8 mouse cellular contexts compared by ENCODE assay signal in the genomic region with DNA sequence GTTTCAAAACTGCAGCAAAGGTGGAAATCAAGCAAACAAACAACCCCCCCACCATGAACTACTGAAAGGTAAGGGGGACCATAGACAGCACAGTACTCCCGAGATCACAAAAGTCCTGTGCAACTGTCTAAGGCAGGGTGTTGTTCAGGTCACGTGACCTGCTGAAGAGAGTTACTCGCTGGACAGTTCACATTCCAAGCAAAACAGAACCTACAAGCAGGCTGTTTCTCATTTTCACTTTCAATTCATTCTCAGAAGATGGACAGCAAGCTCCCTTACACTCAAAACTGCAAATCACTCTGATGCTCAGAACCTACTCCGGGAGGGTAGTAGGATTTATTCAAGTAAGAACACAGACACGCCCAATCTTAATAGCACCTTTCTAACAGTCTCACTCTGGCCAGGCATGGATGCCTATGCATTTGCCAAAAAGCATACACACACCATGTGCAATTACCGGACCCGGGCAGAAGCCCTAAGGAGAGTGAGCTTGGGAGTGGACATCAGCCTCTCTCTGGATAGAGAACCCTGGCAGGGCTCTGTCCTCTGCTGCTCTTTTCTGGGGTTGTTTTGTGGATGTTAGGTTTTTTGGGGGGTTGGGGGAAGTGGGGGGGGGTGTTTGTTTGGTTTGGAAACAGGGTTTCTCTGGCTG. TPM values are rescaled to one million over a fixed set of nuclear protein-coding genes. Genes with fewer than 3 reads are reported as not detected.
DNase-seq lines count a peak whose midpoint lies in the region; ATAC-seq and TF ChIP-seq lines count a peak whose summit lies in the region.

No protein-coding gene starts in this region.

- H3ac ChIP-seq in C2C12 (ENCODE audit: control insufficient read depth, insufficient read length, low read depth): no peak overlapping the region

- H3K4me2 ChIP-seq in hindbrain, embryonic 12.5 days (replicated peaks): peak overlapping the region; percentile 80; the same call in 1 of the 2 replicates
- no peak overlapping the region for H3K4me2 ChIP-seq in hindbrain, embryonic 14.5 days (replicated peaks)
- peak overlapping the region; percentile 97 for H3K4me2 ChIP-seq in liver, postnatal 0 days (ENCODE audit: low read depth, low read length)

- no peak overlapping the region for H3K9ac ChIP-seq in hindbrain, embryonic 12.5 days
- no peak overlapping the region for H3K9ac ChIP-seq in hindbrain, embryonic 14.5 days
- no peak overlapping the region for H3K9ac ChIP-seq in liver, postnatal 0 days (replicated peaks)

- no peak overlapping the region for H3K4me3 ChIP-seq in hindbrain, embryonic 12.5 days
- H3K4me3 ChIP-seq in hindbrain, embryonic 14.5 days (replicated peaks; ENCODE audit: low read length): no peak overlapping the region
- no peak overlapping the region for H3K4me3 ChIP-seq in C2C12 (ENCODE audit: insufficient read depth, poor library complexity, severe bottlenecking)
- H3K4me3 ChIP-seq in liver, postnatal 0 days (ENCODE audit: low read depth, low read length): 0 out of 2 replicates have a peak overlapping the region, but pooled peaks have one; percentile 7

- no peaks in the 10 kb centered on the region for H3K27me3 ChIP-seq in hindbrain, embryonic 12.5 days
- no peaks in the 10 kb centered on the region for H3K27me3 ChIP-seq in hindbrain, embryonic 14.5 days (ENCODE audit: control insufficient read depth, insufficient read depth, low read length)
- no peaks in the 10 kb centered on the region for H3K27me3 ChIP-seq in C2C12 (ENCODE audit: control insufficient read depth, insufficient read depth, insufficient read length)
- no peaks in the 10 kb centered on the region for H3K27me3 ChIP-seq in liver, postnatal 0 days (ENCODE audit: insufficient read depth, low read length)

- WGBS in hindbrain, embryonic 12.5 days: 84% methylated on average over 7 of the region's 7 CpGs
- WGBS in hindbrain, embryonic 14.5 days: 79% methylated on average over 7 of the region's 7 CpGs
- WGBS in liver, postnatal 0 days (ENCODE audit: insufficient replicate concordance): 60% methylated on average over 7 of the region's 7 CpGs

- H3K79me3 ChIP-seq in C2C12 (ENCODE audit: low read depth): peaks cover 69% of the 10 kb centered on the region

- H3K9me3 ChIP-seq in hindbrain, embryonic 12.5 days (replicated peaks): no peaks in the 10 kb centered on the region
- H3K9me3 ChIP-seq in hindbrain, embryonic 14.5 days (ENCODE audit: control insufficient read depth, low read length): no peaks in the 10 kb centered on the region
- H3K9me3 ChIP-seq in liver, postnatal 0 days (ENCODE audit: low read length): no peaks in the 10 kb centered on the region

- no peak overlapping the region for H3K27ac ChIP-seq in hindbrain, embryonic 12.5 days
- no peak overlapping the region for H3K27ac ChIP-seq in hindbrain, embryonic 14.5 days
- no peak overlapping the region for H3K27ac ChIP-seq in liver, postnatal 0 days (ENCODE audit: low read depth)

- peaks cover 72% of the 10 kb centered on the region for H3K79me2 ChIP-seq in C2C12 (ENCODE audit: control insufficient read depth, insufficient read depth)

- no peaks in the 10 kb centered on the region for H3K36me3 ChIP-seq in hindbrain, embryonic 12.5 days
- no peaks in the 10 kb centered on the region for H3K36me3 ChIP-seq in hindbrain, embryonic 14.5 days (replicated peaks; ENCODE audit: control insufficient read depth, insufficient read depth)
- H3K36me3 ChIP-seq in C2C12 (ENCODE audit: control insufficient read depth, insufficient read depth): no peaks in the 10 kb centered on the region
- H3K36me3 ChIP-seq in liver, postnatal 0 days (replicated peaks; ENCODE audit: insufficient read depth, low read length): no peaks in the 10 kb centered on the region

- no peak for TF ChIP-seq EP300 in liver, postnatal 0 days (IDR thresholded peaks at IDR 0.05; ENCODE audit: low read depth)

- no peak for ATAC-seq in hindbrain, embryonic 12.5 days (ENCODE audit: low FRiP score)
- no peak for ATAC-seq in hindbrain, embryonic 14.5 days (ENCODE audit: low FRiP score)
- ATAC-seq in granulocyte monocyte progenitor cell, adult 5-6 weeks (replicated peaks; ENCODE audit: poor library complexity, severe bottlenecking): peak; percentile 21
- ATAC-seq in liver, postnatal 0 days: no peak

- H3K4me1 ChIP-seq in hindbrain, embryonic 12.5 days: peaks cover 30% of the 10 kb centered on the region
- H3K4me1 ChIP-seq in hindbrain, embryonic 14.5 days (replicated peaks; ENCODE audit: control insufficient read depth, insufficient read depth, low read length): peaks cover 28% of the 10 kb centered on the region
- peaks cover 33% of the 10 kb centered on the region for H3K4me1 ChIP-seq in liver, postnatal 0 days (ENCODE audit: insufficient read depth)

- no peak for TF ChIP-seq CTCF in C2C12 (IDR thresholded peaks at IDR 0.05; ENCODE audit: control insufficient read depth, insufficient read depth, insufficient read length)
- TF ChIP-seq CTCF in liver, postnatal 0 days (IDR thresholded peaks at IDR 0.05; ENCODE audit: low read depth): no peak

- DNase-seq in hindbrain, embryonic 14.5 days (ENCODE audit: low spot score): no peak
- no peak for DNase-seq in liver, postnatal 0 days
- no peak for DNase-seq in spleen, postnatal 36 days (ENCODE audit: low spot score in 2 of 2)
- DNase-seq in retina, postnatal 1 day: no peak
- DNase-seq in layer of hippocampus, adult 9-10 months (ENCODE audit: low spot score): no peak

TF ChIP-seq in C2C12, 6 proteins besides CTCF, POLR2A, EP300 and RAD21:
- TF ChIP-seq MYOG (IDR thresholded peaks at IDR 0.05; ENCODE audit: control insufficient read depth, extremely low read depth, insufficient read length) (no peak), FOSL1 (IDR thresholded peaks at IDR 0.05; ENCODE audit: insufficient read depth, low read length, poor library complexity, severe bottlenecking) (no peak), MYOD1 (IDR thresholded peaks at IDR 0.05; ENCODE audit: control insufficient read depth, insufficient read length, low read depth) (no peak), MAX (IDR thresholded peaks at IDR 0.05) (no peak), CEBPB (IDR thresholded peaks at IDR 0.05; ENCODE audit: low read depth) (no peak), USF1 (IDR thresholded peaks at IDR 0.05; ENCODE audit: low read depth) (peak; percentile 78)

RNA-seq across cellular contexts. Expression of gene Usp12, which starts 2.5 kb away (rescaled TPM):
- 21.0 and 21.5 TPM in 2 replicates for polyA plus RNA-seq in hindbrain, embryonic 12.5 days (2016; fragmentation: Nextera tagmentation; extraction: Ambion mirVana)
- 12.1 and 13.8 TPM in 2 replicates for polyA plus RNA-seq in hindbrain, embryonic 14.5 days (2014; fragmentation: Nextera tagmentation; extraction: Ambion mirVana)
- polyA plus RNA-seq in C2C12 (2012; fragmentation: generic; extraction: Trizol): 22.2 TPM
- 18.4 and 22.5 TPM in 2 replicates for total RNA-seq in granulocyte monocyte progenitor cell, adult 5-6 weeks (2014; fragmentation: Nextera tagmentation)
- total RNA-seq in granulocyte monocyte progenitor cell, adult 5-6 weeks (2017): 24.0 and 57.3 TPM in 2 replicates
- polyA plus RNA-seq in liver, postnatal 0 days (2015; fragmentation: Nextera tagmentation; extraction: Ambion mirVana): 6.8 and 6.9 TPM in 2 replicates

RNA-seq across cellular contexts. Expression of gene Rpl21, which starts 40.4 kb away (rescaled TPM):
- polyA plus RNA-seq in hindbrain, embryonic 12.5 days (2016; fragmentation: Nextera tagmentation; extraction: Ambion mirVana): 362 and 406 TPM in 2 replicates
- polyA plus RNA-seq in hindbrain, embryonic 14.5 days (2014; fragmentation: Nextera tagmentation; extraction: Ambion mirVana): 361 and 419 TPM in 2 replicates
- polyA plus RNA-seq in C2C12 (2012; fragmentation: generic; extraction: Trizol): 486 TPM
- 2,458 and 2,594 TPM in 2 replicates for total RNA-seq in granulocyte monocyte progenitor cell, adult 5-6 weeks (2014; fragmentation: Nextera tagmentation)
- 1,991 and 2,116 TPM in 2 replicates for total RNA-seq in granulocyte monocyte progenitor cell, adult 5-6 weeks (2017)
- polyA plus RNA-seq in liver, postnatal 0 days (2015; fragmentation: Nextera tagmentation; extraction: Ambion mirVana): 281 and 298 TPM in 2 replicates

RNA-seq across cellular contexts. Expression of gene Rasl11a, which starts 52.6 kb away (rescaled TPM):
- 11.0 and 13.4 TPM in 2 replicates for polyA plus RNA-seq in hindbrain, embryonic 12.5 days (2016; fragmentation: Nextera tagmentation; extraction: Ambion mirVana)
- 7.6 and 8.0 TPM in 2 replicates for polyA plus RNA-seq in hindbrain, embryonic 14.5 days (2014; fragmentation: Nextera tagmentation; extraction: Ambion mirVana)
- polyA plus RNA-seq in C2C12 (2012; fragmentation: generic; extraction: Trizol): 35.3 TPM
- total RNA-seq in granulocyte monocyte progenitor cell, adult 5-6 weeks (2014; fragmentation: Nextera tagmentation): not detected in 2 replicates
- not detected in 2 replicates for total RNA-seq in granulocyte monocyte progenitor cell, adult 5-6 weeks (2017)
- polyA plus RNA-seq in liver, postnatal 0 days (2015; fragmentation: Nextera tagmentation; extraction: Ambion mirVana): 3.0 and 3.1 TPM in 2 replicates
